Mouse (Mus musculus) CH12.LX (cell line): ENCODE measurements around the gene Slc7a7. TPM values are rescaled to one million over a fixed set of nuclear protein-coding genes. Genes with fewer than 3 reads are reported as not detected.

Experiments used
- DNase-seq: peaks from one replicate; pipeline ENCODE4 v3.0.0-alpha.2; 2013; ENCODE audit errors: extremely low read depth
- H3K27ac ChIP-seq: 2 replicates; pipeline ENCODE4 v1.5.1; 2012; ENCODE audit warnings: low read depth, mild to moderate bottlenecking, control low read depth, moderate library complexity; ENCODE audit not compliant: insufficient read depth
- H3K27me3 ChIP-seq: replicated peaks from 2 replicates; pipeline ENCODE3; 2012; ENCODE audit warnings: inconsistent platforms
- H3K36me3 ChIP-seq, 2 experiments: replicated peaks in 1 of 2; 2 replicates each; pipeline versions ENCODE3 to v1.6.1; 2012; ENCODE audit warnings: inconsistent platforms in 1 of 2, low read length in 1 of 2, mild to moderate bottlenecking in 1 of 2, mixed read lengths in 1 of 2, moderate library complexity in 1 of 2; ENCODE audit not compliant: control insufficient read depth in 1 of 2, insufficient read depth in 1 of 2
- H3K4me1 ChIP-seq, 2 experiments: 2 replicates each; pipeline ENCODE4 v1.6.1; 2012; ENCODE audit warnings: inconsistent platforms in 1 of 2, moderate library complexity in 1 of 2; ENCODE audit not compliant: insufficient read depth in 2 of 2, control insufficient read depth in 1 of 2
- H3K4me2 ChIP-seq: 2 replicates; pipeline ENCODE4 v1.6.1; 2012; ENCODE audit warnings: low read depth, mild to moderate bottlenecking, control low read depth; ENCODE audit not compliant: poor library complexity, insufficient read depth, severe bottlenecking
- H3K4me3 ChIP-seq, 3 experiments: fragments of 150-350 bp in 1 of 3; sonication (generic) in 1 of 3; replicated peaks in 1 of 3; 2 replicates each; pipeline versions ENCODE3 to v1.5.1; 2011 to 2012; ENCODE audit warnings: low read depth in 2 of 3, low read length in 2 of 3, mild to moderate bottlenecking in 2 of 3, moderate library complexity in 2 of 3, control low read depth in 1 of 3, improper control_type of control experiment in 1 of 3, inconsistent platforms in 1 of 3, mixed read lengths in 1 of 3; ENCODE audit not compliant: poor library complexity in 1 of 3
- H3K79me2 ChIP-seq: replicated peaks from 2 replicates; pipeline ENCODE4 v1.6.1; 2012; ENCODE audit warnings: mild to moderate bottlenecking, moderate library complexity; ENCODE audit not compliant: control insufficient read depth, poor library complexity, insufficient read depth, severe bottlenecking; ENCODE audit errors: extremely low read depth
- H3K9ac ChIP-seq: 2 replicates; pipeline ENCODE4 v1.6.1; 2012; ENCODE audit warnings: low read depth, mild to moderate bottlenecking, control low read depth, moderate library complexity; ENCODE audit not compliant: insufficient read depth
- H3K9me3 ChIP-seq: replicated peaks from 2 replicates; pipeline ENCODE3; 2012; ENCODE audit warnings: low read length, inconsistent platforms, mixed read lengths
- BHLHE40 ChIP-seq: IDR thresholded peaks from 2 replicates; pipeline ENCODE4 v1.6.1; 2011; ENCODE audit warnings: mild to moderate bottlenecking, low read depth, low read length, improper control_type of control experiment
- CTCF ChIP-seq, 2 experiments: IDR thresholded peaks in 1 of 2; conservative IDR thresholded peaks in 1 of 2; 2 replicates each; pipeline ENCODE4 v1.5.1; 2011 to 2012; ENCODE audit warnings: low read depth in 2 of 2, low read length in 2 of 2, improper control_type of control experiment in 1 of 2, inconsistent platforms in 1 of 2, mild to moderate bottlenecking in 1 of 2, moderate library complexity in 1 of 2
- E2F4 ChIP-seq: IDR thresholded peaks from 2 replicates; pipeline ENCODE4 v1.6.1; 2011; ENCODE audit warnings: low read depth, low read length, improper control_type of control experiment; ENCODE audit not compliant: insufficient replicate concordance
- EP300 ChIP-seq: IDR thresholded peaks from 2 replicates; pipeline ENCODE4 v1.6.1; 2011; ENCODE audit warnings: low read length, improper control_type of control experiment
- ETS1 ChIP-seq: conservative IDR thresholded peaks from 2 replicates; pipeline ENCODE4 v1.6.1; 2012; ENCODE audit warnings: low read depth, mild to moderate bottlenecking, inconsistent platforms, low read length, improper control_type of control experiment, moderate library complexity
- GABPA ChIP-seq: IDR thresholded peaks from 2 replicates; pipeline ENCODE4 v1.6.1; 2012; ENCODE audit warnings: low read depth, low read length, improper control_type of control experiment, inconsistent platforms; ENCODE audit not compliant: insufficient replicate concordance
- IRF4 ChIP-seq: IDR thresholded peaks from 2 replicates; pipeline ENCODE4 v1.6.1; 2014; ENCODE audit warnings: low read depth, mild to moderate bottlenecking, inconsistent platforms, low read length, improper control_type of control experiment
- JUN ChIP-seq: IDR thresholded peaks from 2 replicates; pipeline ENCODE4 v1.6.1; 2011; ENCODE audit warnings: low read depth, mild to moderate bottlenecking, low read length, improper control_type of control experiment, moderate library complexity; ENCODE audit not compliant: insufficient read depth
- JUND ChIP-seq: conservative IDR thresholded peaks from 2 replicates; pipeline ENCODE4 v1.6.1; 2011; ENCODE audit warnings: low read depth, low read length, improper control_type of control experiment
- KAT2A ChIP-seq: IDR thresholded peaks from 2 replicates; pipeline ENCODE4 v1.6.1; 2012; ENCODE audit warnings: low read length, improper control_type of control experiment, inconsistent platforms; ENCODE audit not compliant: insufficient replicate concordance
- MEF2A ChIP-seq: IDR thresholded peaks from 2 replicates; pipeline ENCODE4 v1.6.1; 2014; ENCODE audit warnings: low read depth, mild to moderate bottlenecking, inconsistent platforms, low read length, improper control_type of control experiment, borderline replicate concordance
- MXI1 ChIP-seq: IDR thresholded peaks from 2 replicates; pipeline ENCODE4 v1.6.1; 2011; ENCODE audit warnings: mild to moderate bottlenecking, low read depth, low read length, improper control_type of control experiment
- MYC ChIP-seq: IDR thresholded peaks from 2 replicates; pipeline ENCODE4 v1.6.1; 2011; ENCODE audit warnings: low read depth, mild to moderate bottlenecking, improper control_type of control experiment, low read length
- PAX5 ChIP-seq: IDR thresholded peaks from 2 replicates; pipeline ENCODE4 v1.6.1; 2012; ENCODE audit warnings: low read length, inconsistent platforms, mixed read lengths
- POLR2AphosphoS2 ChIP-seq: IDR thresholded peaks from 2 replicates; pipeline ENCODE4 v1.6.1; 2011; ENCODE audit warnings: low read depth, low read length, improper control_type of control experiment
- SIN3A ChIP-seq: IDR thresholded peaks from 2 replicates; pipeline ENCODE4 v1.6.1; 2012; ENCODE audit warnings: low read length, improper control_type of control experiment, inconsistent platforms
- SMC3 ChIP-seq: IDR thresholded peaks from 2 replicates; pipeline ENCODE4 v1.6.1; 2011; ENCODE audit warnings: low read depth, low read length, improper control_type of control experiment
- TBP ChIP-seq: conservative IDR thresholded peaks from 2 replicates; pipeline ENCODE4 v1.6.1; 2011; ENCODE audit warnings: low read depth, low read length, improper control_type of control experiment
- UBTF ChIP-seq: IDR thresholded peaks from 2 replicates; pipeline ENCODE4 v1.6.1; 2012; ENCODE audit warnings: low read depth, mild to moderate bottlenecking, inconsistent platforms, low read length, improper control_type of control experiment, moderate library complexity
- USF1 ChIP-seq: IDR thresholded peaks from 2 replicates; pipeline ENCODE4 v1.6.1; 2014; ENCODE audit warnings: low read depth, mild to moderate bottlenecking, inconsistent platforms, low read length, improper control_type of control experiment
- ZMIZ1 ChIP-seq: IDR thresholded peaks from 2 replicates; pipeline ENCODE4 v1.6.1; 2012; ENCODE audit warnings: low read depth, mild to moderate bottlenecking, inconsistent platforms, low read length, improper control_type of control experiment
- ZNF384 ChIP-seq: IDR thresholded peaks from 2 replicates; pipeline ENCODE4 v1.6.1; 2012; ENCODE audit warnings: low read depth, low read length, improper control_type of control experiment, inconsistent platforms
- dilution Hi-C: fragments of 300-500 bp; cut with MboI; formaldehyde crosslinking; loops from 2 replicates; pipeline ENCODE4 v1.14.3; 2020; ENCODE audit warnings: low sequenced_read_pairs; ENCODE audit not compliant: extremely low pct_unique_long_range_greater_than_20kb, extremely low pct_ligation_motif_present
- in situ Hi-C: fragments of 300-500 bp; cut with MboI; formaldehyde crosslinking; loops from 3 replicates; pipeline ENCODE4 v1.14.3; 2019; ENCODE audit warnings: low sequenced_read_pairs, low pct_ligation_motif_present, low pct_unique_long_range_greater_than_20kb, mixed read lengths
- polyA plus RNA-seq: library from polyadenylated mRNA; unstranded; fragments of >175 nt; gene quantifications from 2 replicates; pipeline ENCODE4 v1.2.1, GENCODE M21; 2012; ENCODE audit warnings: low read depth; ENCODE audit not compliant: insufficient read length
- total RNA-seq, 2 experiments: library from RNA; depleted of rRNA; stranded (reverse); fragments of 300-350 nt in 1 of 2; fragments of >200 nt in 1 of 2; gene quantifications; 2 replicates each; pipeline ENCODE4 v1.2.3; 2012 to 2014

Gene Slc7a7
- total and polyA plus RNA-seq, 3 experiments, result 27.8 to 50.4 (median 45.4) TPM

DNA sequence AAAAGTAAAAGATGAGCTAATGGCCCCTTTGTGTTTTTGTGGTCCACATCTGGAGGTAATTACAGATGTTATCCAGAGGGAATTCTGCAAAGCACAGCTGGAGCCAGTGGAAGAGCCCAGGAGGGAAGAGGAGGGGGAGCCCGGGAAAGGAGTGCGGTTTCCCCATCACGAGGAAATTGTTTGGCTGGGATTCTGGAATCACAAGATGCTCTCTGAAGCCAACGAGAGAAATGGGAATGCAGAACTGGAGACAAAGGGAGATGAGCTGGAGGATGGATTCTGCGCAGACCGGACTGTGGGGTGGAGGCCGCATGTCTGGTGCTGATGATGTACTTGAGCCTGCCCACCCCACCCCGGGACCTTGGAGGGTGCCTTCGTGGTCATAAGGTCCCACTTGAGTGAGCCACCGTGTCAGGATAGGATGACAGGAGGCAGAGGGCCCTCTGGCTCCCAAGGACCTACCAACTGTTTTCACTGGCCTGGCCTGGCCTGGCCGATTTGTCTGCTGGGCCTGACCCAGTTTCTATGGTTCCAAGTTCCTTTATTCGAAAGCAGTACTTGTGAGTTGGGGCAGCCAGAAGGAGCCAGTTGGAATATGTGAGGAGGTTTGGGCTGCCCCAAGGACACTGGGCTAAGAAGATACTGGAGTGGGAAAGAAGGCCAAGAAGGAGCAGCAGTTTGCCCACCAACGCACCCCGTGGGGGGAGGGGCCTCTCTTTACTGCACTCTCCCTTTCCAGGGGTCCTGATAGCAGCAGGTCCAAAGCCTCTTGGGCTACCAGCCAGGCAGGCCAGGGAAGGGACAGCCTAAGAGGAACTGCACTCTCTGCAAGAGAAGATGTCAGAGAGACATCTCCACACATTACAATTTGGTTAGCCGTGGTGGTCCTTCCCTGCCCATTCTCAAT lies 26.4 kb upstream of the Slc7a7 start:
- Histone ChIP-seq H3K9ac (no peak overlapping the region), H3K4me1 (peaks cover 13 to 38% of the 10 kb centered on the region in 2 experiments), H3K9me3 (no peaks in the 10 kb centered on the region), H3K27ac (no peak overlapping the region), H3K27me3 (no peaks in the 10 kb centered on the region), H3K4me3 (no peak overlapping the region), H3K79me2 (no peaks in the 10 kb centered on the region), H3K36me3 (no peaks in the 10 kb centered on the region), H3K4me2 (no peak overlapping the region)
- TF ChIP-seq ZNF384 (no peak), IRF4 (no peak), SMC3 (no peak), USF1 (no peak), TBP (no peak), KAT2A (no peak), BHLHE40 (no peak), GABPA (no peak), JUND (no peak)
- in situ Hi-C loops, result no loop called here
- dilution Hi-C loops, result no loop called here
- no peak for DNase-seq

DNA sequence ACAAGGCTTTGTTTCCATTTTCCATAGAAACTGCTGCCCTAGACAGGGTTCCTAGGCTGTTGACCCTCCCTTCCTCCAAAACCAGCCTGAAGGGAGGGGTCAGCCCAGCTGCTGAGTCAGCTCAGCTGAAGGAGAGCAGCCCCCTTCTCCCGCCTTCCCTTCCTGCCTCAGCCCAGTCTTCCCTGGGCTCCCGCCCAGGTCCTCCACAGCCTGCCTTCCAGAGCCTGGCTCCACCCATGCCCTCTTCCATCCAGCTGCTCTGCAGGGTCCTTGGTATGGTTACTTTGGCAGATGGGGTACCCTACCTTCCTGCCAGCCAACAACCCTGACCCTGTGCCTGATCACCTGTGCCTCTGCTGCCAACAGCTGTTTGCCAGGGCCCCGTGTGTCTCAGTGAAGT lies 25.6 kb upstream of the Slc7a7 start:
- Histone ChIP-seq H3K9ac (no peak overlapping the region), H3K9me3 (no peaks in the 10 kb centered on the region), H3K4me3 (no peak overlapping the region), H3K79me2 (no peaks in the 10 kb centered on the region), H3K27me3 (no peaks in the 10 kb centered on the region), H3K4me2 (no peak overlapping the region), H3K4me1 (peaks cover 9 to 30% of the 10 kb centered on the region in 2 experiments), H3K36me3 (no peaks in the 10 kb centered on the region), H3K27ac (no peak overlapping the region)
- no peak for DNase-seq
- dilution Hi-C loops, result no loop called here
- TF ChIP-seq MXI1 (no peak), PAX5 (no peak), USF1 (no peak), ETS1 (no peak), JUN (no peak), UBTF (no peak), ZMIZ1 (no peak), E2F4 (no peak), CTCF (conservative IDR thresholded peaks at IDR 0.05 in 1 of 2, IDR thresholded peaks at IDR 0.05 in 1 of 2; ENCODE audit: low read depth in 2 of 2, low read length in 2 of 2) (no peak), SIN3A (no peak), MEF2A (no peak), BHLHE40 (no peak), MYC (no peak), IRF4 (no peak), ZNF384 (no peak), JUND (no peak), POLR2AphosphoS2 (no peak), EP300 (no peak), GABPA (no peak), SMC3 (no peak)
- in situ Hi-C loops, result no loop called here
